Mouse (Mus musculus): ENCODE measurements around the gene Odf4.
"Not testable (repeated sequence)": the region's sequence is repeated elsewhere in the genome, so short reads cannot be mapped to it uniquely, and the experiment has no call there.

Gene Odf4

DNA sequence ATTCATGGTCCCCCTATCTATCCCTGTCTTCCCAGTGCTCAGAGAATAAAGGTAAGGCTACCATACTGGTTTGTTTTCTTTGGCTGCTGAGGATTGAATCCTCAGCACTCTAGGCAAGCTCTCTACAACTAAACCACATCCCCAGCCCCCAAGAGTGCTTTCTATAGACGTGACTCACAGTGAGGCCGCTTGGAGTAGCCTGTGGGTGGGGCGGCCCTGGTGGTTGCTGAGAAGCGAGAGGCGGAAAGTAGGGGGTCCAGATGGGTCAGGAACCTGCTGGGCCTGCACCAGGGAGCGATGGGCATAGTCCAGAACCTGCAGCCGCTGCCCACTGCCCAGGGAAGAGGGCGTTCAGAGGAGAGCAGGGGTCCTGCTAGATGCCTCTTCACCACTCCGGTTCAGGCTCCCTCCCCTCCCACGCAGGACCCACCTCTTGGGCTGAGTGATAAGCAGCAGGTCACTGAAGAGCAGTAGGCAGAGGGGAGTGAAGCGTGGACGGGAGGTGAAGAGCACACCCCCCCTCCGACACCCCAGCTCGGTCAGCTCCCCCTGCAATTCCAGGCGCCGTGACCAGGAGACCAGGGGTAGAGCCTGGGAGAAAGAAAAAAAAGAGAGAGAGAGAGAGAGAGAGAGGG, 20.0 kb upstream of the Odf4 start:
- no peak for DNase-seq (ENCODE audit: low spot score)

DNA sequence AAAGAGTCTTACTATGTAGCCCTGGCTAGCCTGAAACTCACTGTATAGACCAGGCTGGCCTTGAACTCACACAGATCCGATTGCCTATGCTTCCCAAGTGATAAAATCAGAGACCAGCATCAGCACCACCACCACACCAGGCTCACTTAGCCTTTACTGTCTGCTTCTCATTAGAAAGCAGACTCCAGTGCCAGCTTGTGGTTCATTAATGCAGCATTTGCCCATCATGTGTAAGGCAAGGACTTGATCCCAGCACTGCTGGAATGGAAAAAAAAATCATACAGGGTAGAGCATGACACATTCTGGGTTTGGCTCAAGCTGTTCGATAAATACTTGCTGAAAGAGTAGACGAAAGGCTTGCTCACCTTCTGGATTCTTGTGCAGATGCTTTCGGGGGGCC, 19.1 kb upstream of the Odf4 start:
- no peak for DNase-seq (ENCODE audit: low spot score)

DNA sequence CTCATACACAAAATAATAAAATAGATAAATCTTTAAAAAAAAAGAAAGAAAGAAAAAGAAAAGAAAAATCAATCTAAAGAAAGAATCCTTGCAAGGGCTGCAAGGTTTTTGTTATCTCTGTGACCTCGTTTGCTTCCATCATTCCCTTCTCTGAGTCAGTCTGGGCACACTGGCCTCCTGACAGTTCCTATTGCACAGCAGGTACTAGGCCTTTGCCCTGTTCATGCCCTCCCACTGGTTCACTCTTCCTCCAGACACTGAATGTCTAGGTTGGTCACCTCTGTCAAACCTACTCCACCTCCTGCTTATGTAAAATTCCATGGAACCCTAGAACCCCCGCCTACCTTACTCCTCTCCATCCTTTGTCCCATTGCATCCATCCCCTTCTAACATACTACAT, 18.4 kb upstream of the Odf4 start:
- no peak for DNase-seq (ENCODE audit: low spot score)

DNA sequence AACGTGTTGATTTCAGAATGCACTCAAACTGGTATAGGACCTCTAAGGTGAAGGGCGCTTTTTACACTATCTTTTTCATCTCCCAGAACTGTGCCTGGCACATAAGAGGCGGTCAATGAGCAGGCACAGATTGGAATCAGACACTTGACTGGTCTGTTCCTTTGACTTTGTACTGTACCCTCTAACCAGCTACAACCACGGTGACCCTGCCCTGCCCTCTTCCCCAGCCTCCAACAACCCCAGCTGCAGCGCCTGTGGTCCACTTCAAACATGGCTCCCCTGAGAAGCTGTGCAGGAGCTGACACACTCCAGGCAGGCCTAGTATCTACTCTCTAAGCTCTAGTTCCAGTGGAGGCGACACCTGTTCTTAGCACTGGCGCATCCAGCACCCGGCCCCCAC, 15.8 kb upstream of the Odf4 start:
- DNase-seq (ENCODE audit: low spot score), result no peak

DNA sequence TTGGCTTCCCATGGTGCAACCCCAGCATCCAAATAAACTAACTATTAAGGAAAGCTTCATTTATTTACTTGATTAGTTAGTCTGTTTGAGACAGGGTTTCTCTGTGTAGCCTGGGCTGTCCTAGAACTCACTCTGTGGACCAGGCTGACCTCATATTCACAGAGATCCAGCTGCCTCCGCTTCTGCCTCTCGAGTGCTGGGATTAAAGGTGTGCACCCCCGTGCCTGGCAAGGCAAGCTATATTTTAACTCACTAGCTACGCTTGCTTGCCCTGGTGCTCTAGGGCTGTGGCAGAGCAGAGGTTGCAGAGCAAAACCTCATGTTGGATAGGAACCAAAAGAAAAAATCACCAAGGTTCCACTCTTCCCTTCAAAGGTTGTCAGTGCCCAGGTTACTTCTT, 13.6 kb upstream of the Odf4 start:
- no peak for DNase-seq (ENCODE audit: low spot score)

DNA sequence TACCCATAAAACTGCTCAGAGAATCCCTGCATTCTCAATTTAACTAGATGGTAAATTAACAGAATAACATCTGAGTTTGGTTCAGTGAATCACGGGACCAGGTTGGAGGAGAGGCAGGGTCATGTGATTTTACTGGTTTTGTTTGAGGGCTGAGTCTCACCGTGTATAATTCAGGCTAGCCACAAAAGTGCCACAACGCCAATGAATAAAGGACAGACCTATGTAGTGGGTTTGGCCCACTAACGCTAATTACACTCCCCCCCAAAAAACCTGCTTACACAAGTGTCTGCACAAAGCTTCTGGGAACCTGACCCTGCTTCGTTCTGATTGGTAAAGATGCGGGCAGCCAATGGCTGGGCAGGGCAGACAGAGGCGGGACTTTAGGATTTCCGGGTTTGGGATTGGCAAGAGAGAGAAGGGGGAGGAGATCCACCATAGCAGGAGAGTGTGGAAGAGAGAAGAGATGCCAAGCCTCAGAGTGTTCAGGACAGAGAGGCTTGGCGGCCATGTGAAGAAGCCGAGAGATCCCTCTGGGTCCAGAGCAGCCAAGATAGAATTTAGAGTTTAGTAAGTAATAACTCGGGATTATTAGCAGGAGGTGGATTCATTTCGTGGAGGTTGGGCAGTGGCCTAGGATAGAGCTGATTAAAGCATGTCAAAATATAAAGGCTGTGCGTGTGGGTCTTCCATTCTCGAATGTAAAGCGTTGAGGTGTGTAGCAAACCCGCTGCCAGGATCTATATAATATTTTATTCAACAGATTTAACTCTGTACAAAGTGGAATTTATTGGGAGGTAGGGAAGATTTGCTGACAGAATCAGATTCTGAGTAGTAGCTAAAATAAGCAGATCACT, 12.8 kb upstream of the Odf4 start:
- peak; percentile 90 for DNase-seq (ENCODE audit: low spot score)

DNA sequence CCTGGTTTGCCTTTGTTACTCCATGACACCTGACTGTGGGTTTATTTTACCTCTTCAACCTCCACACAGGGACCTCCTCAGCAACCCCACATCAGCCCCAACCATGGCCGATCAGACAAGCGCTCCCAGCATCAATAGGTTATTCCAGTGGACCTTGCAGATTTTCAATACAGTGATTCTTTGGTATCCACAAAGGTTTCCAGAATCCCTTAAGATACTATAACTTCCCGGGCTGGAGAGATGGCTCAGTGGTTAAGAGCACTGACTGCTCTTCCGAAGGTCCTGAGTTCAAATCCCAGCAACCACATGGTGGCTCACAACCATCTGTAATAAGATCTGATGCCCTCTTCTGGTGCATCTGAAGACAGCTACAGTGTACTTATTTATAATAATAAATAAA, 10.1 kb upstream of the Odf4 start:
- not testable (repeated sequence) for DNase-seq (ENCODE audit: low spot score)

DNA sequence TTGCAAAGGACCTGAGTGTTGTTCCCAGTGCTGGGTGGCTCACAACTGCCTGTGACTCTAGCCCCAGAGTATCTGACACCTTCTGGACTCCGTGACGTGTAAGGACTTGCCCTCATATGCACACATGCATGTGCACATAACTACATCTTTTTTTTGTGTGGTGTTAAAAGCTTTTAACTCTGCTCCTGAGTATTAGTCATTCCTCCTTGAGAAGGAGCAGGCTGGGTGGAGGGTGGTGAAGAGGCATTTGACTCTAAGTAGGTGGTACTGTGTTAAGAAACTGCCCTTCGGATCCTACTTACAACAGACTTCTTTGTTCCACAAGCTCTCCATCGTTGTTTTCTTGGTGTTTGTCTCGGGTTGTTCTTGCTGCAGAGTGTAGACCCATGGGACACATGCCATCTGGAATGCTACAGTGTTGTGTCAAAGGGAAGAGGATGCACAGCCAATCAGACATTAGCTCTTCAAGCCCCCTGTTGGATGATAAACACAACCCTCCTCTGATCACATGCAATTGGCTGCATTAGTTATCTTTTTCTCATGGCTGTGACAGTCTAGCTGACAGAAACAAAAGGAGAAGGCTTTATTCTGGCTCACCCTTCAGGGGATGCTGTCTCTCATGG, 7.1 kb upstream of the Odf4 start:
- no peak for DNase-seq (ENCODE audit: low spot score)

DNA sequence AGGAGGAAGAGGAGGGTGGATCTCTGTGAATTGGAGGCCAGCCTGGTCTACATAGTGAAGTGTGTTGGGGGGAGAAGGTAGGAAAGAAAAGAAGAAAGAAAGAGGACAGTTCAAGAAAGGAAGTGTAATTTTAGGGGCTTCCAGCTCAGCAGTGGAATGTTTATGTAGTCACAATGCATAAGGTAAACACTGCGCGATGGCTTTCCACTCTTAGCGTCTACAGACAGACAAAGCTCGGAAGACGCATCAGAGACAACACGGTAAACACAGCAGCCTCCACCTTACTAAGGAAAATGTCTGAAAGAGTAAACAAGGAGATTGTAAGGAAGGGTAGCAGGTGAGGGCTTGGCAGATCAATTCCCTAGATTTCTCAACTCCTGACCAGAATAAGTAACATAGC, 3.1 kb upstream of the Odf4 start:
- DNase-seq (ENCODE audit: low spot score), result no peak

DNA sequence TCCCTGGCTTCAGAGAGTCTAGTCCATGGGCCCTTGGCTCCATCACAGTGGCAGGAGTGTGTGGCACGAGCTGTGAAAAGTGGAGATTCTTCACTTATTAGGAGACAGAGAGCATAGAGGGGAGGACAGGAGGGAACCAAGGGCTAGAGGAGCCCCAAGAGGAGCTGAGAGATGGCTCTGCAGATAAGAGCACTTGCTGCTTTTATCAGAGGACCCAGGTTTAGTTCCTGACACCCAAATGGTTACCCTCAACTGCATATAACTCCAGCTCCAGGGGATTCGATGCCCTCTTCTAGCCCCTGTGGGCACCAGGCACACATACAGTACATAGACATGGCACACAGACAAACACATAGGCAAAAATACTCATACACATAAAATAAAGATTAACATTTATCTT, 2.1 kb downstream of the Odf4 start:
- no peak for DNase-seq (ENCODE audit: low spot score)

DNA sequence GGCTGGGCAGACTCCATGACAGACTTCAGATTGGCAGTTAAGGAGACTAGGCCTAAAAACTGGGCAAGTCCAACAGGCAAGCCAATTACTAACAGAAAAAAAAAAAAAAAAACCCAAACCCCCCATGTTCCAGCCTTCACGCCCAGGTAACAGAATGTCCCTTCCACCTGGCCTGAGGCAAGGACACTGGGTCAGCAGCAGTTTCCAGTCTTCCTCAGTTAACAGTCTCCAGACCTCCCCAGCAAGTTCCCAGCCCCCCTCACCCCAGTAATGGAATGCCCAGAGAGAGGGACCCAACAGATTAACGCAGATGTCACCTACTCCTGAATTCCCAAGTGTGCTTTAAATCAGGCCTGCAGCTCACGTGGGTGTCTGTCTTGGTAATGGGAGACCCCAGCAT, 3.7 kb downstream of the Odf4 start:
- no peak for DNase-seq (ENCODE audit: low spot score)

DNA sequence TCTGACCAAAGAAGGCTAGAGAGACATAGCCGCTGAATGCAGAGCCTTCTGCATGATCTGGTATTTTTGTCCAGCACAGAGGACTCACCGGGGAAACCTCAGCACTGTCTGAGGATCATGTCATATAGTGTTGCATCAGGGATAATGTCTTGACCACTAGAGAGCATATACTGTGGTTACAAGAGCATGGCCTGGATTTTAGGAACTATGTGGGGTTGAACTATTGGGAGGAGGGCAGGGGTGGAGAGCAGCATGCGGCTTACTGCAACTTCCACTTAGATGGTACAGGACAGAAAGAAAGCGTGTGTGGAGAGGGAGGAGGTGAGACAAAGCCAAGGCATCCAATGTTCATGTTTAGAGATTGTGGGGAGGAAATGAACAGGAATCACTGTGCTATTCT, 12.3 kb downstream of the Odf4 start:
- no peak for DNase-seq (ENCODE audit: low spot score)

DNA sequence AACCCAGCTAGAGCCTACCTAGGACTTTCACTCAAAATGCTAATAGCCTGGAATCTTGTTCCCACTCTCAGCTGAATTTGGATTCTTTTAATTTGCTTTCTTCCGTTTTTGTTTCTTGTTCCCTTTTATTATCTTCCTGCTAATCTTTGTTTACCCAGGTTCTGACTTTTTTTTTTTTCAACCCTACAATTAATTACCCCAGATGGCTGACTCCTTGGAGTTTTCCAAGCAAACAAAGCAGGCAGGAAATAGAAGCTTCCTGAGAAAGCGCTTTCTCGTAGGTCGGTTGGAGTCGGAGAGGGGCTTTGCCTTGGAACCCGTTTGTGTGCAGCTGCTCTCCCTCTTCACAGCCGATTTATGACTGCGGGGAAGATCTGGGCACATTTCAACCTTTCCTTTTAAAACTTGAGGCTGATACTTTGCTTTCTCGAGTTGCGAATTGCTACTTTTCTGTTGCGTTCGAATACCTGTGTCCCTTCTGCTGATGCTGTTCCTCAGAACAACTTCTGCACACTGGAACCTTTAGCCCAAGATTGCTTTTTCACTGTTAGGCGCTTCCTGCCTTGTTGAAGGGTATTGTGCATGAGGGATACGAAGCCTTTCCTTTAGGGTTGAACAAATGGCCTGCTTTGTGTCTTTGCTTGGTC, 15.2 kb downstream of the Odf4 start:
- DNase-seq (ENCODE audit: low spot score), result no peak

DNA sequence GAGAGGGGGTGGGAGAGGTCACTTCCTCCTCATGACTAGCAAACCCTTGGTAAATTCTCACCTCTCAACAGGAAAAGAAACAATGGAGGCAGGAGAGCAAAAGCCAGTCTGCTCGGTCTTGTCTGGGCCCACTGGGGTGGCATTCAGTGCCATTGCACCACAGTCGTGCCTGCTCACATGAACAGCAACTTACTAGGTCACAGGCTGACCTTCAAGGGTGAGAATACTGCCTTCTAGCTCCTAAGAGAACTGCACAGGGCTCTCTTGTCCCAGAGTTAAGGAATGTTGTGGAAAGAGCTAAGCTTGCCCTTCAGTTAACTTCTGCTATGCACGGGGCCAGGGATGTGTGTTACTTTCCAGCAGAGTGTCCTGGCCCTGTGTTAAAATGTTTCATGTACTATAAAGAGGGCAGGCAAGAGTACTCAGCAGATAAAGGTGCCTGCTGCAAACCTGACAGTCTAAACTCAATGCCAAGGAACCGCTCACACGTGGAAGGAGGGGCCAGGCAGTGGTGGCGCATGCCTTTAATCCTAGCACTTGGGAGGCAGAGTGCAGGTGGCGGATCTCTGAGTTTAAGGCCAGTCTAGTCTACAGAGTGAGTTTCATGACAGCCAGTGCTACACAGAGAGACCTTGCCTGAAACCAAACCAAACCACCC, 17.9 kb downstream of the Odf4 start:
- no peak for DNase-seq (ENCODE audit: low spot score)

DNA sequence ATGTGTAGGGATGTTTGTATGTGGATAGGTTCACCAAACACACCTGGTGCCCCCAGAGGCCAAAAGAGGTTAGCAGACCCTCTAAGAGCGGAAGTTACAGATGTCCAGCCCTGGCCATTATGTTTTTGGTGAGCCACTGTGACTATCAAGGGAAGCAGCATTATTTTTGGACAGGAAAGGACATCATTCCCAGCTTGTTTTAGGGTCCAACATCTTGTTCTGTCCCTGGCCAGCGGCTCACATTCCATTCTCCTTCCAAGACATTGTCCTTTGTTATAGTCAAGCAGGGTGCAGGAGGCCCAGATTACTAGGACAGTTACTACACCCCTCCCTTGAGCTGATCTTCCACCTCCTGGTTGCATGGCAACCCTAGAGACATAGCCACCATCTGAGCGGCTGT, 19.6 kb downstream of the Odf4 start:
- DNase-seq (ENCODE audit: low spot score), result no peak

DNA sequence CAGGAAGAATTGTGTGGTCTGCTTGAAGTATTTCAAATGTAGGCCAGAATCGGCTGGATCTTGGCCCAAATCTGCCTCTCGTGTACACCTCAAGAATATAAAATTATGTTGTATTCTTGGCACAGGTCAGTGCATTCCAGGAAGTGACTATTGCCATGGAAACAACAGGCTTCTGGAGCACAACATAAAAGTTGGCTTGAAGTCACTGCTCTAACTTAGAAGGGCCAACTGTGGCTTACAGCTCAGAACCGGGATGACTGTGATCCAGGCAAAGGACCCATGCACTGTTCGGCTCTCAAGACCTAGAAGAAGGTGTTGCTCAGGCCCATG, 20.5 kb downstream of the Odf4 start:
- DNase-seq (ENCODE audit: low spot score), result no peak

DNA sequence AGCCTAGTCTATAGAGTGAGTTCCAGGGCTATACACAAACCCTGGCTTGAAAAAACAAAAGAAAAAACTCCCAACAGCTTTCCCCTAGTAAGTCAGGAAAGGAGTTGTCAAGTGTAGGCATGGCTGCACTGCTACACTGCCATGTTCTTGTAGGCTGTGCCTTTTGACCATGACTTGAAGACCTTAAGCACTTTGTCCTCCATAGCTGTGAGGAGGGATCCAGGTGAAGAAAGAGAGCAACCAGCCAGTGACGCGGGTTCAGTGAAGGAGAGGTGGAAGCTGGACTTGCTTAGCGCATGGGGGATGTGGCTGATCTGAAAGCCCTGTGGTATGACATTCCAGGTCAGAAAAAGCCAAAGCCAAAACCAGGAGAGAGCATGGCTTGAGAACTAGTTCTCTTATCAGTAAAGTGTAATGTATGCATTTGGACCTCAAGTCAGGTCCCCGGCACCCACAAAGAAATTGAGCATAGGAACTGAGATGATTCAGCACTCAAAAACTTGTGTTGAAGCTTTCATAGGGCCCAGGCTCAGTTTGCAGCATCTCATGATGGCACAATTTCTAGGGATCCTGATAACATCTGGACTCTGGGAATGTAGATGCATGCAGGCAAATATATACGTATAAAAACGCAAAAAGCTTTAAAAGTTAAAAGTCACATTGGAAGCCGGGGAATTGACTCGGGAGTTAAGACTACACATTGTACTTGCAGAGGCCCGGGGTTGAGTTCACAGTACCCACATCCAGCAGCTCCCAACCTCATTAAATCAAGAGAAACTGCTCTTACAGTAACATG, 21.0 kb downstream of the Odf4 start:
- DNase-seq (ENCODE audit: low spot score), result no peak

DNA sequence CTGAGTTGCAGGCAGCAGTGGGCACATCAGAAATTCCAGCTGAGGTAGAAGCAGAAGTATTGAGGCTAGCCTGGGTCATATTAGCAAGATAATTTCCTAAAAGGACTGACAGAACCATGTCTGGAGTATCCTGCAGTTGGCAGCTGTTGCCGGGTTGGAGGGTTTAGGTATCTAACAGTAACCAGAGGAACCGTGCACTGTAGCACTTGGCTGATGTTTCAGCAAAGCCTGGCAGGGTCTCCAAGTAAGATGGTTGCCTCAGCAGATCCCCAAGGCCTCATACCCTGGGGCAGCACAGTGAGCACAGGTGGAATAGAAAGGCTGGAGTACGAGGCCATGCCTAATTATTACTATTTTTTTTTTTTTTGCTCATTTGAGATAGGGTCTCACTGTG, 21.7 kb downstream of the Odf4 start:
- no peak for DNase-seq (ENCODE audit: low spot score)

DNA sequence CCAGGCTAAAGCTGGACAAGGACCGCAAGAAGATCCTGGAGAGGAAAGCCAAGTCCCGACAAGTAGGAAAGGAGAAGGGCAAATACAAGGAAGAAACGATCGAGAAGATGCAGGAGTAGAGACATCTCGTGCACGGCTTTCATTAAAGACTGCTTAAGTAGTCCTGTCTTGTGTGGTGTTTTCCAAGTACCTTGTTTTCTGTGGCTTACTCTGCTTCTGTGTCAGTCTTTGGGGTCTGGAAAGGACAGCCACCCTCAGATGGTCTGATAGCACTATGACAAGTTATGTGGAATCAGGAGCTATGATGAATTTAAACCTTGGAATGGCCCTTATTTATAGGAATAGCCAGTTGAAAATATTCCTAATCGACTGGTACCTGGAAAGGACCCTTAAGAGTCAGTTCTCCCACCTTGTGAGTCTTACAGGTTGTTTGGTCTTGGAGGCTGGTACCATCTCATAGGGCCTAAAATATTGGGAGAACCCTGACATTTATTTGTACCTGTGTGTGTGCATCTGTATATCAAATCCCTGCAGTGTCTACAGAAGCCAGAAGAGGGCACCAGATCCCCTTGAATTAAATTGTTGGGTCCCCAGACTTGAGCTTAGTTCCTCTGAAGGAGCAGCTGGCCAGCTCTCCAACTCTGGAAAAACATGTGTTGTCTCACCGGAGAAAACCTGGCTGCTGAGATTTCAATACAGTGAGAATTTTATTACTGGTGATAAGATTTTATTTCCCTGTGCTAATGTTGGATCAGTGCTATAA, 22.3 kb downstream of the Odf4 start:
- DNase-seq (ENCODE audit: low spot score), result peak; percentile 84

DNA sequence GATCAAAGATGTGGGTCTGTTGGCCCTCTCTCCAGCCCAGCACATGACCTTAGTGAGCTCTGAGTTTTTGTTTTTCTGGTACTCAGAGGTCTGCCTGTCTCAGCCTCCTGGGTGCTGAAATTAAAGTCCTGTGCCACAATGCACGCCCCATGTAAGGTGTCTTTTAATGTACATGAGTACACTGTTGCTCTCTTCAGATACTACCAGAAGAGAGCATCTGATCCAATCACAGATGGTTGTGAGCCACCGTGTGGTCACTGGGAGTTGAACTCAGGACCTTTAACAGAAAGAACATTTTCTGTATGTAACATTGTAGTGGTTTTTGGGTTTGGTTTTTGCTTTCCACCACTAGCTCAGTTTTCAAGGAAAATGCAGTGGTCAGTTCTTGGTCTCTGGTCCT, 23.1 kb downstream of the Odf4 start:
- DNase-seq (ENCODE audit: low spot score), result no peak

DNA sequence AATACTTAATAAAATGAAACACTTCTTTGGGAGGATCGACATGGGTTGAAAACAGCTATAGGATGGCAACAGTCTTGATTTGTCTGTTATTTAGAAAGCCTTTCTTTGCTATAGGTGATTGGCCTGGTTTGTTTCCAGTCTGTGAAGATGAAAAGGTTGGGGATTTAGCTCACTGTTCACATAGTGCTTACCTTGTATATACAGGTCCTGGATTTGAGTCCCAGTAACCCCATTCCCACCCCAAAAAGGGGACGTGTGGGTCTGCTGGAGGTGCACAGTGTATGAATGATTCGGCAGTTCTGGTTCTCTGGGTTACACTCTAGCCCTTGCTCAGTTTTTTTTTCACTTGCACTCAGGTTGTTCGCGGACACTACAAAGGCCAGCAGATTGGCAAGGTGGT, 24.1 kb downstream of the Odf4 start:
- DNase-seq (ENCODE audit: low spot score), result no peak
